Mouse (Mus musculus) midbrain, embryonic 16.5 days (tissue): ENCODE data around the gene Rpl19. TPM values are rescaled to one million over a fixed set of nuclear protein-coding genes. Genes with fewer than 3 reads are reported as not detected.
A peak's percentile ranks its signal among the peaks of the same experiment; 100 is the strongest.

Experiments
- ATAC-seq: fragments of 200-750 bp; cut with Nextera tagmentation; 2 replicates; pipeline ENCODE4 v1.8.0; 2017; ENCODE audit warnings: moderate TSS enrichment
- H3K27ac ChIP-seq: fragments of 300-500 bp; sonication (generic); 2 replicates; pipeline ENCODE4 v1.5.1; 2014; ENCODE audit warnings: mild to moderate bottlenecking, low read length, mixed read lengths
- H3K27me3 ChIP-seq: fragments of 300-500 bp; sonication (generic); 2 replicates; pipeline ENCODE4 v1.6.1; 2014; ENCODE audit warnings: low read depth, low read length, mixed read lengths; ENCODE audit not compliant: control insufficient read depth, insufficient read depth
- H3K36me3 ChIP-seq: fragments of 300-500 bp; sonication (generic); 2 replicates; pipeline ENCODE4 v1.6.1; 2014; ENCODE audit warnings: mild to moderate bottlenecking, low read length, moderate library complexity, mixed read lengths; ENCODE audit not compliant: control insufficient read depth, insufficient read depth
- H3K4me1 ChIP-seq: fragments of 300-500 bp; sonication (generic); 2 replicates; pipeline ENCODE4 v1.6.1; 2014; ENCODE audit warnings: mild to moderate bottlenecking, low read length, mixed read lengths; ENCODE audit not compliant: control insufficient read depth, insufficient read depth
- H3K4me2 ChIP-seq: fragments of 300-500 bp; sonication (generic); 2 replicates; pipeline ENCODE4 v1.6.1; 2014; ENCODE audit warnings: mild to moderate bottlenecking, low read length, mixed read lengths
- H3K4me3 ChIP-seq: fragments of 300-500 bp; sonication (generic); 2 replicates; pipeline ENCODE4 v1.5.1; 2014; ENCODE audit warnings: low read depth, mild to moderate bottlenecking, low read length, moderate library complexity, mixed read lengths
- H3K9ac ChIP-seq: fragments of 300-500 bp; sonication (generic); 2 replicates; pipeline ENCODE4 v1.6.1; 2014; ENCODE audit warnings: low read depth, low read length, mixed read lengths
- H3K9me3 ChIP-seq: fragments of 300-500 bp; sonication (generic); replicated peaks from 2 replicates; pipeline ENCODE4 v1.6.1; 2014; ENCODE audit warnings: mild to moderate bottlenecking, low read length, mixed read lengths; ENCODE audit not compliant: control insufficient read depth, poor library complexity, severe bottlenecking
- WGBS: fragments of 180-500 bp; shearing (Covaris S2); extraction: QIAGEN DNeasy Blood & Tissue Kit; methylation state at CpG from one replicate; pipeline ENCODE4 v1.1.7; 2014; 5-methylcytosine and 5-hydroxymethylcytosine counted together
- polyA plus RNA-seq: library from polyadenylated mRNA; unstranded; fragments of >200 nt; fragmentation: Nextera tagmentation; extraction: Ambion mirVana; gene quantifications from 2 replicates; pipeline ENCODE4 v1.2.1, GENCODE M21; 2015

The Rpl19 gene
- polyA plus RNA-seq, 1 experiment from 2014 or later = 583 TPM

DNA sequence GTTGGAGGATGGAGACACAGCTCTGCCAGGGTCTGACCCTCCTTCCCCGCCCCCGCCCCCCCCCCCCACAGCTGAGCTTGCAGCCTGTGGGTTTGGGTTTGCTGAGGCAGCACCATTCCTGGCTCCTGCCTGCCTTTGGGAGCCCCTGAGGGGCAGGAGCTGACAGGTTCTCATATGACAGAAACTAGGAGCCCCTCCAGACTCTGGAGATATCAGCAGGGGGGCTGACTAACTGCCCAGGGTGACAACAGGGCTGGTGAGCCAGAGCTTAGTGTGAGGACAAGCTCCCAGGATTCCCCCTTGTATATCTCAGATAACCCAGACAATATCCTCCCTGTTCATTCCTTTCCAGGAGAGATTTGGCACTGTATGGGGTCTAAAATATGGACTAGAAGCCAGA, 24.4 kb downstream of the Rpl19 start:
- Histone ChIP-seq H3K4me1 (peaks cover 3% of the 10 kb centered on the region; the same call in 1 of the 2 replicates), H3K36me3 (no peaks in the 10 kb centered on the region), H3K4me3 (no peak overlapping the region), H3K27me3 (peaks cover 18% of the 10 kb centered on the region), H3K9me3 (no peaks in the 10 kb centered on the region), H3K27ac (no peak overlapping the region), H3K4me2 (no peak overlapping the region), H3K9ac (no peak overlapping the region)
- no peak for ATAC-seq
- no CpG with 5 or more reads among the region's 2 CpGs for WGBS

DNA sequence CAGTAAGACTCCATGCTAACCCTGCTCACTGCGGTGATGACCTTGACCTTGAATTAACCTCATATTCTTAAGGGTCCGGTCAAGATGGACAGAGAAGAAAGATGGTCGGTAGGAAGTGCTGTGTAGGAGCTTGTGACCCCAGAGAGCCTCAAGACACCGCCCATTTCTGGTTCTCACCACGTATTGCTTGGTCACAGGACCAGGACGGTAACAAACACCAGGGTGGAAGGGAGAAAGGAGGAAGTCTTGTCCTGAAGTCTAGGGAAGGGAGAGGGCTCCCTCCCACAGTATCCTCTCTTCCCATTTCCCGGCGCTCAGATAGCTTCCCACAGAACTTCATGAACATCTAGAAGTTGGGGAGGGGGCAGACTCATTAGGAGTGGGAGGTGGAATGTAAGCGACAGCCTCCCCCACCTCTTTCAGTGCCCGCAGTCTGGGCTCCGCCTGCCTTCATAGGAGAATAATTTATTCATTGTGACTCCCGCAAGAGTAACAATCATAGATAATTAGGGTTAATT, 25.2 kb downstream of the Rpl19 start:
- no peaks in the 10 kb centered on the region for H3K36me3 ChIP-seq
- peak overlapping the region; percentile 78 for H3K4me2 ChIP-seq
- WGBS = 8% methylated on average over 12 of the region's 12 CpGs
- H3K4me3 ChIP-seq = peak overlapping the region; percentile 57
- peak overlapping the region; percentile 60; the same call in 1 of the 2 replicates for H3K9ac ChIP-seq
- no peak for ATAC-seq
- H3K4me1 ChIP-seq = peaks cover 3% of the 10 kb centered on the region; the same call in 1 of the 2 replicates
- no peak overlapping the region for H3K27ac ChIP-seq
- H3K27me3 ChIP-seq = peaks cover 18% of the 10 kb centered on the region
- H3K9me3 ChIP-seq = no peaks in the 10 kb centered on the region

DNA sequence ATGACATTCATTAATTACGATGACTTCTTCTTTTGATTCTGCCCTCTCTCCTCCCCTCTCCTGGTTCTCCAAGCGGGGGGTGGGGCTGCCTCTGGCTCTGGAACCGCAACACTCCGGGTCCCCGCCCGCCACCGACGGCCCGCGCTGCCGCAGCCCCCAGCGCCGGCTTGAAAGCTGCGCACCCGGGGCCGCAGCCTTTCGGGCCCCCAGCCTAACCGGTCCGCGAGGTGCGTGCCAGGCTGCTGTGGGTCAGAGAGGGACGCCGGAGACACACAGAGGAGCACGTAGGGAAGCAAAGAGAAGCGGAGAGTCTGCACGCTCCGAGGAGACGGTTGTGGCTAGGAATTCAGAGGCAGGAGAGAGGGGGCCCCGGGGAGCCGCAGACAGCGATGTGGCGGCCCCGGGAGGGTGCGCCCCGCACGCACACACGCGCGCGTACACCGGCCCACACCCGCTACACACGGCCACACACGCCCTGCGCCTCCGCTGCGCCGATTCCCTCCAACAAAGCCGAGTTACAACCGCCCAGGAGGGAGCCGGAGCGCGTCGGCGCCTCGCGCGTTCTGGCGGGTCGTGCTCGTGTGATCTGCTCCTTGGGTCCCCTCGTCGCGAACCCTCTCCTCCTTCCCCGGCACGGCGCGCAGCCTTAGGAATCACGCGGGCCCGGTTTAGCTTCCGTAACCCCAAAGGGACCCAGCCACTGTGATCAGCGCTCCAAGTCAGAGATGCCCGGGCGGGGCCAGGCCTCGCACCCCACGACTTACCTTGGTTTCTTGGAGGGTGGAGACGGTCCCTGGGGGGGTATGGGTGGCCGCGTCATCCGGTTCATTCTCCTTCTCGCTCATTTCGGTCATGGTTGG, 25.8 kb downstream of the Rpl19 start:
- Histone ChIP-seq H3K9ac (peak overlapping the region; percentile 60), H3K27me3 (peaks cover 18% of the 10 kb centered on the region), H3K4me2 (peak overlapping the region; percentile 78), H3K4me1 (peaks cover 3% of the 10 kb centered on the region; the same call in 1 of the 2 replicates), H3K36me3 (no peaks in the 10 kb centered on the region), H3K9me3 (no peaks in the 10 kb centered on the region), H3K27ac (peak overlapping the region; percentile 47; the same call in 1 of the 2 replicates), H3K4me3 (peak overlapping the region; percentile 57)
- peak; percentile 55 for ATAC-seq
- under 1% methylated on average over 78 of the region's 83 CpGs for WGBS

DNA sequence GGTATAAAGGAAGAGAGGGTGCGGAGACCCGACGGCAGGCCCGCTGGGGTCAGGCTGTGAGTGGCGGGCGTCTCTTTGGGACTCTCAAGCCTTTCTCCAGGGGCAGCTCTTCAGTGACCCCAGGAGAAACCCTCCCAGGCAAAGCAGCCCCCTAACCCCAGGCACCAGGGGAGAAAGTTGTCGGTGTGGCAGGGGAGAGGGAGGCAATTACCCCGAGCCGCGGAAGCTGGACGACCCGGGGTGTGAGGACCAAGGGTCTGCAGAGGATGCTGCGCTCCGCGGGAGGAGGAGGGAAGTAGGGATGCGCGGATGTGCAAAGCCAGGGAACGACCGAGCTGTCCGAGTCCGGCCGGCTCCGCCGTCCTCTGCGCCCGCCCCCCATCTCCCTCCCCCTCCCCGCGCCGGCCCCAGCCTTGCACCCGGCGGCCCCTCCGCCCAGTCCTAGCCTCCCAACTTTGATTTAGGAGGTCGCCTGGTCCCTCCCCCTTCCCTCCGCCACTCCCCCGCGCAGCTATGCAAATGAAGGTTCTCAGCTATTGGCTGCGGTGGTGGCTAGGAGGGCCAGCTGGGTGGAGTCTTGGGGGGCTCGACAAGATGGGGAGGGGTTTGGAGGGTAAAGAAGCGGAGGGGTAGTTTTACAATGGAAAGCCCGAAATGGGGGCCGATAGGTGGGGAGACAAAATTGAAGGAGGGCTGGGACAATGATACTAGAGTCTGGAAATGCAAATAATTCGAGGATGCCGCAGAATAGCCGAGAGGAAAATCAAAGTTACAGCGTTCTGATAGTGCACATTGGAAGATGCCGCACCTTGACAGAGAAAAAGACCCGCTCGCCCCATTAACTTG, 26.7 kb downstream of the Rpl19 start, which contains the start of gene Stac2:
Gene Stac2, minus strand, starts transcription at position 474 of the 846 bp plus-strand sequence.
- Histone ChIP-seq H3K9ac (peak within 1 kb of the TSS; percentile 60), H3K4me3 (peak within 1 kb of the TSS; percentile 57), H3K36me3 (no peaks in the 10 kb centered on the region), H3K27ac (peak within 1 kb of the TSS; percentile 47; the same call in 1 of the 2 replicates), H3K4me2 (peak within 1 kb of the TSS; percentile 78), H3K4me1 (peaks cover 3% of the 10 kb centered on the region; the same call in 1 of the 2 replicates), H3K27me3 (peaks cover 18% of the 10 kb centered on the region), H3K9me3 (no peaks in the 10 kb centered on the region)
- WGBS = under 1% methylated on average over 33 of the region's 48 CpGs
- ATAC-seq = peak; percentile 86

DNA sequence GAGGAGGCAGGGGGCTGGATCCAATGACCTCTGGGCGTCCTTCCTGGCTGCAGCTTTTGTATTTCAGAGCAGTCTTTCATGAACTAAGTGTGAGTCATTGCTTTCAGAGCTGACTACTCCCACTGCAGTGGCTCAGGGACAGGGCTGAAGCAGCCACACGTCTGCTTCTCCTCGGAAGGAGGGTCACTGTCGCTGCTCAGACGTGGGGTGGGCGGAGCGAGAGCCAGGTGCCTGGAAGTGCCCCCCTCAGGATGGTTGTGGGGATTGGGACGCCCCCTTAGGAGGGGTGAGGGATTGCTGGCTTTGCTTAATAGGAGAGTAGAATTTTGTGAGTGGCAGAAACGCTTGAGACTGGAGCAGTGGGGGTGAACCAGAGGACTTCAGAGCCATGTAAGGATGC, 31.0 kb downstream of the Rpl19 start:
- no peak overlapping the region for H3K4me3 ChIP-seq
- no peak overlapping the region for H3K4me2 ChIP-seq
- 25% methylated on average over 9 of the region's 9 CpGs for WGBS
- H3K9me3 ChIP-seq = no peaks in the 10 kb centered on the region
- H3K4me1 ChIP-seq = peaks cover 8% of the 10 kb centered on the region; the same call in 1 of the 2 replicates
- no peak overlapping the region for H3K27ac ChIP-seq
- H3K36me3 ChIP-seq = no peaks in the 10 kb centered on the region
- H3K9ac ChIP-seq = no peak overlapping the region
- peaks cover 3% of the 10 kb centered on the region; the same call in 1 of the 2 replicates for H3K27me3 ChIP-seq
- no peak for ATAC-seq

DNA sequence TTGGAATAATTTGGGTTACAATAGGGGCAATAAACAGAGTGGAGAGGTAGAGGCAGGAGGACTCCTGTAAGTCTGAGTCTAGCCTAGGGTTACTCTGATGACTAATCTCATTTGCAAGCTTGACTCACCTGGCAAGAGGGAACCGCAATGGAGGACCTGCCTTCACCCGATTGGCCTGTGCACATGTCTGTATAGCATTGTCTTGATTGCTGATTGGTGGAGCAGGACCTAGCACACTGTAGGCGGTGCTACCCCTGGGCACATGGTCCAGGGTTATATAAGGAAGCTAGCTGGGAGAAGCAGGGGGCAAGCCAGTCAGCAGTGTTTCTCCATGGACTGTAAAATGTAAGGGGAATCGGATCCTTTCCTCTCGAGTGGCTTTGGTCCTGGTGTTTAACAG, 31.5 kb downstream of the Rpl19 start:
- no peaks in the 10 kb centered on the region for H3K9me3 ChIP-seq
- H3K9ac ChIP-seq = no peak overlapping the region
- 0 out of 2 replicates have a peak, but pooled peaks cover under 1% of the 10 kb centered on the region for H3K27me3 ChIP-seq
- H3K27ac ChIP-seq = no peak overlapping the region
- H3K4me2 ChIP-seq = no peak overlapping the region
- 87% methylated on average over 5 of the region's 5 CpGs for WGBS
- no peak overlapping the region for H3K4me3 ChIP-seq
- H3K36me3 ChIP-seq = no peaks in the 10 kb centered on the region
- ATAC-seq = no peak
- H3K4me1 ChIP-seq = peaks cover 6% of the 10 kb centered on the region; the same call in 1 of the 2 replicates

DNA sequence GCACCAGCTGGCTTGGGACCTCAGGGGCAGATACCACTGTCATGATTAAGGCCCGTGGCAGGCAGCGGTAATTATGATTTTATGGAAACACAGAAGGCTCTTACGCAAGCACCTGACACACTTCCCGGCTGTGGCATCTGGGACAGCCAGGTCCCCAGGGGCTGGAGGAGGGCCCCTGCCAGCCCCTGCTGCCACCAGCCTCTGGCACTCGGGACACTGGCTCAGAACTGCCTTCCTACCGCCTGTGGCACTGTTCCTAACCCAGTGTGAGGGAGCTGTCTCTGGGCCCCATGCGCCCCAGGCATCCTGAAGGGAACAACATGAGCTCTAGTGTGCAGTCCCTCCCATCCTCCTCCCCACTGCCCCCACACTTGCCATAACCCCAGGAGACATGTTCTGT, 33.2 kb downstream of the Rpl19 start:
- no peaks in the 10 kb centered on the region for H3K27me3 ChIP-seq
- 44% methylated on average over 7 of the region's 7 CpGs for whole genome bisulfite sequencing
- no peak overlapping the region for H3K9ac ChIP-seq
- no peak overlapping the region for H3K4me2 ChIP-seq
- H3K4me3 ChIP-seq = no peak overlapping the region
- ATAC-seq = no peak
- H3K27ac ChIP-seq = no peak overlapping the region
- H3K36me3 ChIP-seq = no peaks in the 10 kb centered on the region
- H3K4me1 ChIP-seq = peaks cover 5% of the 10 kb centered on the region; the same call in 1 of the 2 replicates
- H3K9me3 ChIP-seq = no peaks in the 10 kb centered on the region

DNA sequence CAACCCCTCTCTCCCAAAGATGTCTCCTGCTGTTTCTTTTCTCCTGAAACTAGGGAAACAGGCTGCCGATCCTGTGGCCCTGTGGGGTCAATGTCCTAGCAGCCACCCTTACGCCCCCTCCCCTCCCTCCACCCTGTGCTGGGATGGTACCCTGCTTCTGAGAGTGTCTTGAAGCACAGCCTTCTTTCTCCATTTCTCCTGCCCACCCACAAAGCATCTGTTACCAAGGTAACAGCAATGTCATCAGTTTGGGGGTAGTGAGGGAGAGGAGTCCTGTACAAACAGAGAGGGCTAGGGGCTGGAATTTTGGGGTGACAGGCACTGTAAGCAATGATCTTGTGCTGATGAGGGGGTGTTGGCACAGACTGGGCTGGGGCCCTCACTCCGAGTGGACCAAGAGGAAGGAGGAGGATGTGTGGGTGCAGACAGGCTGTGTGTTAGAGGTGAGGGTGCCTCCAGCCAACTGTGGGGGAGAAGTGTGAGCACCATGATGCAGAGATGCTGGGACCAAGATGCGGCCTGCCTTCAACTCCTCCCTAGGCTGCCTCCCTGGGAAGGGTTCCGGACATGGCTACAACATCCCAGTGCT, 33.7 kb downstream of the Rpl19 start:
- no peaks in the 10 kb centered on the region for H3K9me3 ChIP-seq
- H3K4me3 ChIP-seq = no peak overlapping the region
- 67% methylated on average over 5 of the region's 5 CpGs for WGBS
- H3K27ac ChIP-seq = no peak overlapping the region
- H3K4me1 ChIP-seq = peaks cover 5% of the 10 kb centered on the region; the same call in 1 of the 2 replicates
- H3K27me3 ChIP-seq = no peaks in the 10 kb centered on the region
- no peak overlapping the region for H3K9ac ChIP-seq
- H3K4me2 ChIP-seq = no peak overlapping the region
- ATAC-seq = no peak
- no peaks in the 10 kb centered on the region for H3K36me3 ChIP-seq
